Mouse (Mus musculus) neutrophil, adult 59 days (primary cell): ENCODE data around the gene Olfr847. TPM values are rescaled to one million over a fixed set of nuclear protein-coding genes. Genes with fewer than 3 reads are reported as not detected.

Source experiments
- total RNA-seq, 2 experiments: library from RNA; stranded (reverse); gene quantifications; 1 replicate in 1 of 2; 2 replicates in 1 of 2; pipeline ENCODE4 v1.2.4; 2023

Gene Olfr847
- total RNA-seq = not detected

DNA sequence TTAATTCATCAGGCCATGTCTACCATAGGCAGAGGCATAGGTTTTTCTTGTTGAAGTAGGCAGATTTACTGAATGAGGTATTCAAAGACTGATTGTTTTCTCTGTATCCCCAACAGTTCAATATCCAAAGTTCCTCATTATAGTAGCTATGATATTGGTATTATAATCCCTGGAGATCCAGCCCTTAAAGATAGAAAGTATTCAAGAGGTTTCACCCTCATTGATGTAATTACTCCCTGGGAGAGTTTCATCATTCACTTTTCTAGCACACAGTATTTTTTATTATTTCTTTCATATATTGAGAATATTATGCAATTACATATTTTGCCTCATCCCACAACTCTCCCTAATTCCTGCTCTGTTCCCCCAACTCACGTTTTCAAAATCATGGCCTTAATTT, at the start of gene Olfr847:
Olfr847 (minus strand) TSS at position 101 of the 400 bp plus-strand sequence.

DNA sequence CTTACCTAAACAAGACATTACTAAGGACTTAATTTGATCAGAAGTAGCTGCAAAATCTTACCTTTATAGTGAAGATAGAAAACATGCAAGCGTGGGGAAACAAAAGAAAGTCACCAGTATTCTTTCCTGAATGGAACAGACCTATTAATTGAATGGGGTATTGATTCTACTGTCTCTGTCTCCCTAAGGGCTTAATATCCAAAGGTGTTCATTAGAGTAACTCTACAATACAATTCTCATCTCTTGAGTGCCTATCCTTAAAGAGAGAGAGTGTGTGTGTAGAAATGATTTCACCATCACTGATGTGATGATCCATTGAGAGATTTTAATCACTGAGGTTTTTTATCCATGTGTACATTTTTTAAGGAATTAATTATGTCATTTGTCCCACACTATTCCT, 14.6 kb downstream of the Olfr847 start, which contains the start of gene Olfr846:
Olfr846 (minus strand) TSS at position 101 of the 400 bp plus-strand sequence.

GRCm38 (mm10) chr9:19336157-19336556, 42.3 kb downstream of the Olfr847 start, which contains the start of gene Olfr845:
Olfr845 (plus strand) TSS chr9:19336457.

Other genes with a start within 250 kb of the Olfr847 start
- gene Olfr837, start 242.4 kb downstream of the Olfr847 start, total RNA-seq = not detected
- not detected for gene Olfr839-ps1, start 201.4 kb downstream of the Olfr847 start, total RNA-seq
- gene Olfr843, start 126.7 kb downstream of the Olfr847 start, total RNA-seq = not detected
- gene Olfr844, start 62.3 kb downstream of the Olfr847 start, total RNA-seq = not detected
- gene Olfr845, start 42.2 kb downstream of the Olfr847 start, total RNA-seq = not detected
- gene Olfr846, start 14.7 kb downstream of the Olfr847 start, total RNA-seq = not detected
- not detected for gene Olfr849, start 61.6 kb upstream of the Olfr847 start, total RNA-seq
- not detected for gene Olfr850, start 99.6 kb upstream of the Olfr847 start, total RNA-seq
- gene Olfr851, start 114.6 kb upstream of the Olfr847 start, total RNA-seq = not detected
- not detected for gene Olfr853, start 162.4 kb upstream of the Olfr847 start, total RNA-seq
- not detected for gene Olfr854, start 188.7 kb upstream of the Olfr847 start, total RNA-seq
- gene Olfr855, start 203.9 kb upstream of the Olfr847 start, total RNA-seq = not detected
- 1 to 10 TPM; 6.8 to 7.1 TPM for gene Zfp317, start 243.4 kb upstream of the Olfr847 start, total RNA-seq